Mouse (Mus musculus) left cerebral cortex, adult 2 months (tissue): ENCODE measurements around the gene Rgs7. TPM values are rescaled to one million over a fixed set of nuclear protein-coding genes. Genes with fewer than 3 reads are reported as not detected.
A peak's percentile ranks its signal among the peaks of the same experiment; 100 is the strongest.

Experiments
- DNase-seq, 2 experiments: peaks; one replicate each; pipeline ENCODE4 v3.0.0; 2021 to 2022; ENCODE audit warnings: low spot score in 2 of 2, mixed read lengths in 1 of 2; ENCODE audit errors: extremely low spot score in 1 of 2
- H3K27ac ChIP-seq: fragments of 200-600 bp; 2 replicates; pipeline ENCODE4 v1.8.1; 2022
- H3K4me3 ChIP-seq: fragments of 200-600 bp; 2 replicates; pipeline ENCODE4 v1.8.1; 2022
- CTCF ChIP-seq: fragments of 200-600 bp; IDR thresholded peaks from 2 replicates; pipeline ENCODE4 v1.8.1; 2022; ENCODE audit warnings: antibody characterized with exemption, mild to moderate bottlenecking, moderate library complexity
- intact Hi-C: fragments of 180-260 bp; cut with DNase I; formaldehyde crosslinking; loops from one replicate; pipeline ENCODE4 v1.15.1; 2025
- total RNA-seq, 2 experiments: library from RNA; stranded (reverse); gene quantifications; 2 replicates each; pipeline ENCODE4 v1.2.3; 2021

The Rgs7 gene
- total RNA-seq, 2 experiments from 2014 or later: 114 to 120 TPM

DNA sequence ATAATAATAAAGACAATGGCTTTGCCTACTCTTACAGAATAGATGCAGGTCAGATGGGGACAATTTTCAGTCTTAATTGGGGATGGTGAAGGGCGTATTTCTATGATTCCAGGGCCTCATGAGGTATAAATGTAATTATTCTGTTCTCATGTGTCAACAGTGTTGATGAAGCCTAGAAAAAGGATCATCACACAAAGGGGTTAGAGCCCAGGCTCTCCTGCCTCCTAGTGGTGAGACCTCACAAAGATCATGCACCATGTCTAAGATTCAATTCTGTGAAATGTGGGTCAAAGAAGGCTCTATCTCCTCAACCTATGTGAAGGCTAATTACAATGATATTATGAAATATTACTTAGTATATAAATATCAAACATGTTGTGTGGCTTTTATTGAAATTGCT lies 146.1 kb downstream of the Rgs7 start:
- DNase-seq: no peak
- intact Hi-C loops: no loop called here
- Histone ChIP-seq H3K4me3 (no peak overlapping the region), H3K27ac (no peak overlapping the region)
- peak; percentile 41 for TF ChIP-seq CTCF

DNA sequence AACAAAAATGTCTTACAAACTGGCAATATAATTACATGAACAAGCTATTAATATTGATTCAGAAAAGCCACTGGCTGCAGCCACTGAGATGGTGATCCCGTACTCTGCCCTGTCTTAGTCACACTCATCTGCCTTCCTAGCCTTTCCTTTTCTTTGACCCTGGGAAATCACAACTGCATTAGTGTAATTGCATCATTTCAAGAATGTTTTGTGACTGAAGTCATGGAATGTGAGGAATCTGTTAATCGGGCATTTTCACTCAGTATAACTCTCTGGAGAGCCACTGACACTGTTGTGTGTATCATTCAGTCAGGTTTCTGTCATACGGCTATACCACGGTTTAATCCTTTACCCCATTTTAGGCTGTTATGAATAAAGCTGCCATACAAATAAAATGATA lies 156.1 kb downstream of the Rgs7 start:
- intact Hi-C loops: no loop called here
- TF ChIP-seq CTCF: no peak
- H3K4me3 ChIP-seq: no peak overlapping the region
- H3K27ac ChIP-seq: no peak overlapping the region
- no peak for DNase-seq

DNA sequence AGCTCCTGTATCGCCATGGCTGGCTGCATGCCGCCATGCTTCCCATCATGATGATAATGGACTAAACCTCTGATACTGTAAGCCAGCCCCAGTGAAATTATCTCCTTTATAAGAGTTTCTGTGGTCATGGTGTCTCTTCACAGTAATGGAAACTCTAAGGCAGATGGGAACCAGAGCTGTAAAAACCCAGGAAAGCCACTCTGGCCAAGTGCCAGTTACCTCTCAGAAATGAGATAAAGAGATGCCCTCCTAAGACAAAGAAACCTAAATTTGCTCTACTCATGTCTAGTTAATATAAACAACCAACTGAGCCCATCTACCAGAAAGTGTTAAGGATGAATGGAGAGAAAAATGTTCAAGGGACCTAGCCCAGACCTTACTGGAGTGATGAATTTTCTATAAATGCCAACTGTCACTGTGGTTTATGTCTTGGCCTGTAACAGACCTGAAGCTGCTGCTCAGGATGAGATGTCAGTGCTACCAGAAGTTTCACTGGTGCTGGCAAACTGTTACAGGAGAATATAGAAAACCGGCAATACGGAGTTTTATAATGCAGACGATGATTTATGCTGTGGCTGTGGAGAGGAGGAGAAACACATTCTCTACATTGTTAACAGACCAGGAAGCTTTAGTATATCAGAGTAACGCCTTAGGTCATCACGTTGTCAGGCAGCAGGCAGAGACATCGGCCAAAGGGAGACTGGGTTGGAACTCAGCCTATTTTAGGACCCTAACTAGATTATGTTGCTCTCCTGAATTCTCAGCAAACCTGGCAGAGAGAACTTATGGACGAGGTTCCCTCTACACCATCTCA lies 159.1 kb downstream of the Rgs7 start:
- peak in 1 of 2 experiments; percentile 8 for DNase-seq
- no peak for TF ChIP-seq CTCF
- Histone ChIP-seq H3K27ac (no peak overlapping the region), H3K4me3 (no peak overlapping the region)
- intact Hi-C loops: no loop called here

DNA sequence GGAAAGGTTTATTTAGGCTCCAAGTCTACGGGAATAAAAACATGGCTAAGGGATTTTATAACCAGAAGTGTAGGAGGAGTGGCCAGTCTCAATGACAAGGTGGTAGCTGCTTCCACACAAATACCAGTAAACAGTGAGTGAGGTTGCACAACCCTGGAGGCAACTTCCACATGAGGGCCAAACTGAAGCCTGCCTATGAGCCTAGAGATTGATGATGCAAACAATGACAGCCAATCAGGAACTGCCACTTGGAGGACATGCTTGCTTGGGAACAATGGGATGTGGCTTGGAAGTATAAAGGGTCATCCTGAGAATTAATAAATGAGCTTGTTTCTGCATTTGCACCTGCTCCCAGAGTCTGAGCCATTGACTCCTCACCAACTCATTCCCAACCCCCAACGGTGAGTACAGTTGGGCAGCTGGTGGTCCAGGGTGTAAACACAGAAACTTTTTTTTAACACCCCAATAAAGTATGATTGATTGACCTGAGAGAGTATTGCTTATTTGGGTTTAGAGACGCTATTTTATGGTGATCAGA lies 162.3 kb downstream of the Rgs7 start:
- DNase-seq: peak in 1 of 2 experiments; percentile 4
- no peak overlapping the region for H3K4me3 ChIP-seq
- intact Hi-C loops: no loop called here
- no peak for TF ChIP-seq CTCF
- H3K27ac ChIP-seq: no peak overlapping the region

DNA sequence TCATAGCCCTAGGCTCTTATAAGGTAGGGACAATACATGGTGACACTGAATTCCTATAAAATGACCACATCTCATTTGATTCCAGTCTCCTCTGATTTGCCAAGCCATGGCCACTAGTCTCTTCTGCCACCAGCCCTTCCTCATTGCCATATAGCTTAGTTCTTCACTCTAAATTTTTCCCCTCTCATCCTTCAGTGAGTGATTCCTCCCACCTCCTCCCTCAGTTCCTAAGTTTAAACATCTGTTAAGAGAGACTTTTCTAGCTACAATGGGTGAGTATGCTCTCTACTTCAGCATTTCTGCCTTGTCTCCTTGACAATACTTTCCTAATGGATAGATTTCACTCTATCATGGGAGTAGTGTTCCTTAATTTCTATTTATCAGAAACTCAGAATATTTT lies 169.5 kb downstream of the Rgs7 start:
- intact Hi-C loops: no loop called here
- no peak for TF ChIP-seq CTCF
- peak overlapping the region; percentile 16; the same call in 1 of the 2 replicates for H3K27ac ChIP-seq
- no peak overlapping the region for H3K4me3 ChIP-seq
- DNase-seq: peak in 1 of 2 experiments; percentile 6

DNA sequence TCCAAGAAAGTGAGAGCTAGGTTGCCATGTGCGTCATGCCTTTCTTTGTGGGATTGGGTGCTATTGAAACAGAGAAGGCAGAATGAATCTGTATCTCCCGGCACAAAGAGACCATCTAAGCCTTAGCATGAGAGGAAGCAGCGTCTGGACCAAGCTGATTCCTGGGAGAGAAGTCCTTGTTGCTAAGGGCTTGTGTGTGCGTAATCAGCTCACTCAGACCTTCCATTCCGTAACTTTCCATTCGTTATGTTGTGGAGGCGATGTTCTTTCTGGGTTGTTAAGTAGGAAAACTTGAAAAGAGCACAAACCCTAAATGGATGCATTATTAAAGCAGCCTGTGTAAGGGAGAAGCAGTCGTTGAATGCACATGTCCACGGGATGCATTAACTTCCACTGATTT lies 173.1 kb downstream of the Rgs7 start:
- Histone ChIP-seq H3K4me3 (no peak overlapping the region), H3K27ac (peak overlapping the region; percentile 66)
- intact Hi-C loops: no loop called here
- TF ChIP-seq CTCF: no peak
- peak in 1 of 2 experiments; percentile 14 for DNase-seq

DNA sequence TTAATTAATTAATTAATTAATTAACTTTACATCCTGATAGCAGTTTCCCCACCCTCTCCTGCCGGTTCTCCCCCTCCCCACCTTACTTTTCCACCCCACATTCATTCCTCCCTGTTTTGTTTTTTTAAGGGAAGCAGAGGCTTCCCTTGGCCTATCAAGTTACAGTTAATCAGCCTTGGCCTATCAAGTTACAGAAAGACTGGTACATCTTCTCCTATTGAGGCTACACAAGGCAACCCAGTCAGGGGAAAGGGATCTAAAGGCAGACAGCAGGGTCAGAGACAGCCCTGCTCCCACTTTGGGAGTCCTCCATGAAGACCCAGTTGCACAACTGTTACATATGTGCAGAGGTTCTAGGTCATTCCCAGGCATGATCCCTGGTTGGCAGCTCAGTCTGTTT lies 175.0 kb downstream of the Rgs7 start:
- Histone ChIP-seq H3K27ac (no peak overlapping the region), H3K4me3 (no peak overlapping the region)
- TF ChIP-seq CTCF: no peak
- DNase-seq: peak in 1 of 2 experiments; percentile 7
- intact Hi-C loops: no loop called here

DNA sequence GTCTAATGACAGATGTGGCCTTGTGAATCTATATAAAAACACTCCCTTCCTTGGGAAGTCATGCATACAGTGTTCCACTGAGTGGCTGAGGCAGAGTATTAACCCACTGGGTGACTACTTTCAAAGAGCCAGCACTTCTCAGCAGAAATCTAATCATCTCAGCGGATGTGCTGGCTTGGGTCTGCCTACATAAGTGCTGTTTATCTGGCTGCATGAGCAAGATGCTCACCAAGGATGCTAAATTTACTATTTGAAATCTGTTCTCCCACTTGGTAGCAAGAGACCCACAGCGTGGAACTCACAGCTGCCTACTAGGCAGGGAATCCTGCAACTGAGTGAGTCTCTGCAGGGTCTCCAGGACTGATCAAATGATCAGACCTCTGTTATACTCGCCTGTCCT lies 184.7 kb downstream of the Rgs7 start:
- no peak for TF ChIP-seq CTCF
- DNase-seq: peak in 1 of 2 experiments; percentile 25
- peak overlapping the region; percentile 64 for H3K27ac ChIP-seq
- no peak overlapping the region for H3K4me3 ChIP-seq
- intact Hi-C loops: no loop called here

DNA sequence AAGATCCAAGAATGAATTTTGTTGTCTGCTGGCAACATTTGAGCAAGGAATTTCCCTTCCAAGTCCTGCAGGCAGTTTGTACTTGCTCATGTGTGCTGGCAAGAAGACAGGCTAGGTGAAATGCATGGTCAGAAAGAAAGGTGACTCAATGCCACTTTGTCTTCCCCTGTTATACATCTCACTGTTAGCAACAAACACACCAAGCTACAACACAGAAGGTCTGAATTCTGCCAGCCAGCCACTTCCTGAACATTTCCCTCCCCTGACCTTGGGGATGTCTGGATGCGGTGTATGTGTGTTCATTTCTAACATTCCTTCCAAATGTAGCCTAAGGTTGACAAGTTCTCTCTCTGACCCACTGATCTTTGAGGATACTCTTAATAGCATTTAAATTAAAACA lies 191.4 kb downstream of the Rgs7 start:
- intact Hi-C loops: loop anchor here (5.0 kb wide), 1 partner anchor 191 kb away; the partner anchor contains the start of gene Rgs7
- no peak for TF ChIP-seq CTCF
- Histone ChIP-seq H3K27ac (peak overlapping the region; percentile 3), H3K4me3 (no peak overlapping the region)
- DNase-seq: peak in 1 of 2 experiments; percentile 8

DNA sequence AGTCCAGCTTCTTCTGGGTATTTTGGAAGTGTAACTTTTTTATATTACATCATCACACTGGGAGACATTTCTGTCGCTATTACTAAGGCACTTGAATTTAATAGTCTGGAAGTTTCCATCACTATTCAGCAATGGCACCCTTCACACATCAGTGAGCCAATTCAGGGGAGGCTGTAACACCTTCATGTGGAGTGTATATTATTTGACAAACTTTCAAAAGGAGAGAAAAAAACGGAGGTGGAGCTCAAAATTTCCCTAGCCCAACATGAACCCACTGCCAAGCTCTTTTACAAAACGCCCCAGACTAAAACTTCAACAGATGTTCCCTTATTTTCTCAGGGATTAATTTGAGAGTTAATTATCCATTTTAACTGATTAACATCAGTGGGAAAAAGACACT lies 191.9 kb downstream of the Rgs7 start:
- intact Hi-C loops: loop anchor here (5.0 kb wide), 1 partner anchor 192 kb away; the partner anchor contains the start of gene Rgs7
- Histone ChIP-seq H3K27ac (peak overlapping the region; percentile 37; the same call in 1 of the 2 replicates), H3K4me3 (no peak overlapping the region)
- TF ChIP-seq CTCF: no peak
- peak in 1 of 2 experiments; percentile 9 for DNase-seq

DNA sequence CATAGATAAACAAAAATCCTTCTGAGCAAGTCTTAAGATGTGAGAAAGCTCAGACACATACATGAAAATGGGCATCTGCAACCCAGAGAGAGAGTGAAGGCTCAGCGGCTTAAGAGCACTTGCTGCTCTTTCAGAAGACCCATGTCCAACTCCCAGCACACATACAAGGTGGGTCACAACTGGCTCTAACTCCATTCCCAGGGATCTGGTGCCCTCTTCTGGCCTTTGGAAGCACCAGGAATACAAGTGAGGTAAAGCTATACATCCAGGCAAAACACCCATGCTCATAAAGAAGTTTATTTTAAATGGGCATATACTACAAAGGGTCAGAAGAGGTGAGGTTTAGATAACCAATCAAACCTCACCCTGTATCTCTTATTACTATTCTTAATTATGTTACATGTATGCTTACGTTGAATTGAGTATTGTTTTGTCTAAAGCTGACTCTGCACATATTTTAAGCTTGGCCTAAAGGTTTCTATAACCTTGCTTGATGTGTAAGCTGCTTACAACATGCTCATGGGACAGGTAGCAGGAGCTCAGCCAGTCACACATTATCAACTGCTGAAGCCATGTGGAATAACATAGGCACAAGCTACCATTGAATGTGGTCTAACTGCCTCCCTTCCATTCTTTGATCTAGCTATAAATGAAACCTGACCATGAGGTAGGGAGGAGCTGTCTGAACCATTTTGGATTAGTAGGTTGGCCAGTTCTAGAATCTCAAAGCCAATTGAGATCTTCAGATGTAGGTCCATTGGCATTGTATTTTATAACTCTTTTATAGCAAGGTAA lies 192.5 kb downstream of the Rgs7 start:
- peak in 1 of 2 experiments; percentile 8 for DNase-seq
- Histone ChIP-seq H3K27ac (peak overlapping the region; percentile 37; the same call in 1 of the 2 replicates), H3K4me3 (no peak overlapping the region)
- peak; percentile 21 for TF ChIP-seq CTCF
- intact Hi-C loops: loop anchor here (5.0 to 10.0 kb wide), 3 partner anchors 155 to 232 kb away; partner anchors contain the start of gene Rgs7

DNA sequence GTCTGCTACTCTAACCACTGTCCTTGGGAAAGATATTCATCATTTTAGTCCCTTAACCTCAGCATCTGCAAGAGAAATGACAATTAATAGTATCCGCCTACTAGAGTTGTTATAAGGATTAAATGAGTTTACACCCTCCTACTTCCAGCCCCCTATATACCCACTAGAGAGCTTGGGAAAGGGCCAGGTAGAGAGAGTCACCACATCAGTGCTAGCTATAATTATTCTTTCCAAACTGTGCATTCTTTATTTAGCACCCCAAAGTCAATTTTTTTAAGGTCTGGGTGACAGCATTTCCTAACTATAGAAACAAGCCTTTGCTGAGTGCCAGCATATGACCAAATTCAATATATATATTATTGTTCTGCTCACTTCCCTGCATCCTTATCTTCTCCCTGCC lies 195.4 kb downstream of the Rgs7 start:
- DNase-seq: peak in 1 of 2 experiments; percentile 26
- TF ChIP-seq CTCF: no peak
- Histone ChIP-seq H3K27ac (peak overlapping the region; percentile 76), H3K4me3 (no peak overlapping the region)
- intact Hi-C loops: loop anchor here (1.0 to 10.0 kb wide), 4 partner anchors 124 to 230 kb away; no protein-coding TSS in a partner anchor
